Mouse (Mus musculus) heart, postnatal 0 days (tissue): ENCODE measurements around the gene Nps. TPM values are rescaled to one million over a fixed set of nuclear protein-coding genes. Genes with fewer than 3 reads are reported as not detected.

ENCODE experiments used
- ATAC-seq: fragments of 200-750 bp; cut with Nextera tagmentation; 2 replicates; pipeline ENCODE4 v1.8.0; 2017; ENCODE audit warnings: low read depth, moderate number of reproducible peaks, moderate library complexity; ENCODE audit not compliant: insufficient read depth
- DNase-seq: peaks from one replicate; pipeline ENCODE4 v3.0.0-alpha.2; 2016; ENCODE audit warnings: low spot score
- H3K27ac ChIP-seq: fragments of 300-500 bp; sonication (generic); 2 replicates; pipeline ENCODE4 v1.5.1; 2014; ENCODE audit warnings: low read depth, mild to moderate bottlenecking
- H3K27me3 ChIP-seq: fragments of 300-500 bp; sonication (generic); 2 replicates; pipeline ENCODE4 v1.6.1; 2014; ENCODE audit warnings: low read length, mixed read lengths; ENCODE audit not compliant: control insufficient read depth, insufficient read depth
- H3K36me3 ChIP-seq: fragments of 300-500 bp; sonication (generic); replicated peaks from 2 replicates; pipeline ENCODE4 v1.6.1; 2014; ENCODE audit warnings: low read length, mixed read lengths; ENCODE audit not compliant: control insufficient read depth, insufficient read depth
- H3K4me1 ChIP-seq: fragments of 300-500 bp; sonication (generic); 2 replicates; pipeline ENCODE4 v1.6.1; 2014; ENCODE audit warnings: antibody characterized with exemption; ENCODE audit not compliant: control insufficient read depth, insufficient read depth
- H3K4me2 ChIP-seq: fragments of 300-500 bp; sonication (generic); 2 replicates; pipeline ENCODE4 v1.6.1; 2014; ENCODE audit warnings: low read depth, mild to moderate bottlenecking, low read length, moderate library complexity
- H3K4me3 ChIP-seq: fragments of 300-500 bp; sonication (generic); 2 replicates; pipeline ENCODE4 v1.5.1; 2014; ENCODE audit warnings: low read depth, low read length
- H3K9ac ChIP-seq: fragments of 300-500 bp; sonication (generic); replicated peaks from 2 replicates; pipeline ENCODE4 v1.6.1; 2014; ENCODE audit warnings: low read depth, low read length, mixed read lengths
- H3K9me3 ChIP-seq: fragments of 300-500 bp; sonication (generic); replicated peaks from 2 replicates; pipeline ENCODE4 v1.6.1; 2016; ENCODE audit warnings: low read length; ENCODE audit not compliant: control insufficient read depth
- CTCF ChIP-seq: IDR thresholded peaks from 2 replicates; pipeline ENCODE4 v1.5.1; 2016; ENCODE audit warnings: antibody characterized with exemption, control low read depth, low read depth
- EP300 ChIP-seq: IDR thresholded peaks from 2 replicates; pipeline ENCODE4 v1.6.1; 2016; ENCODE audit warnings: antibody characterized with exemption, low read depth
- WGBS: fragments of 180-500 bp; shearing (Covaris S2); extraction: QIAGEN DNeasy Blood & Tissue Kit; methylation state at CpG from one replicate; pipeline ENCODE4 v1.1.7; 2014; 5-methylcytosine and 5-hydroxymethylcytosine counted together
- polyA plus RNA-seq: library from polyadenylated mRNA; unstranded; fragments of >200 nt; fragmentation: Nextera tagmentation; extraction: Ambion mirVana; gene quantifications from 2 replicates; pipeline ENCODE4 v1.2.1, GENCODE M21; 2015
- total RNA-seq: library from RNA; depleted of rRNA; stranded (reverse); fragments of >200 nt; gene quantifications from 2 replicates; pipeline ENCODE4 v1.2.3, GENCODE M21; 2014; ENCODE audit warnings: low replicate concordance; rRNA removed

Gene Nps
- total and polyA plus RNA-seq, 2 experiments from 2014 or later, result 0.14 TPM; not detected in 1

DNA sequence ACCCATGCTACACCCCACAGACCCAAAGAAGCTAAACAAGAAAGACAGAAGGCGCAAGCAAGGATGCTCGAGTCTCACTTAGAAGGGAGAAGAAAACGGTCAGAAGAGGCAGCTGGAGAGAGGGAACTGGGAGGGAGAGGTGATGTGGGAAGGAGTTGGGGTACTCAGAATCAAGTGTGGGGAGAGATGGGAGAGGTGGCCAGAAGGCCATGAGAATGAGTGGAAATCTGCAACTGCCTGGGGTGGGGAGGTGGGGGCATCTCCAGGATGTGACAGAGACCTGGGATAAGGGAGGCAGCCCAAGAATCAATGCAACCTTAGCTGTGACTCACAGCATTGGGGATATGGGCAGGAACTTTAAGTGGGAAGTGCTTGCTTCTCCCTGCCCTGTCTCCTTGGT lies 31.5 kb downstream of the Nps start:
- ATAC-seq (no peak), DNase-seq (no peak)
- Histone ChIP-seq H3K36me3 (no peaks in the 10 kb centered on the region), H3K27me3 (no peaks in the 10 kb centered on the region), H3K4me3 (no peak overlapping the region), H3K4me2 (no peak overlapping the region), H3K4me1 (no peaks in the 10 kb centered on the region), H3K27ac (no peak overlapping the region), H3K9me3 (no peaks in the 10 kb centered on the region), H3K9ac (no peak overlapping the region)
- no peak for TF ChIP-seq EP300
- no peak for TF ChIP-seq CTCF
- WGBS, result 77% methylated on average over 3 of the region's 3 CpGs

GRCm38 (mm10) chr7:135291646-135292236 lies 33.2 kb downstream of the Nps start:
- no peaks in the 10 kb centered on the region for H3K9me3 ChIP-seq
- no peaks in the 10 kb centered on the region for H3K4me1 ChIP-seq
- 66% methylated on average over 15 of the region's 15 CpGs for WGBS
- no peak overlapping the region for H3K27ac ChIP-seq
- no peak overlapping the region for H3K9ac ChIP-seq
- TF ChIP-seq EP300 (no peak), CTCF (no peak)
- DNase-seq (no peak), ATAC-seq (no peak)
- no peak overlapping the region for H3K4me2 ChIP-seq
- no peak overlapping the region for H3K4me3 ChIP-seq
- no peaks in the 10 kb centered on the region for H3K27me3 ChIP-seq
- no peaks in the 10 kb centered on the region for H3K36me3 ChIP-seq

DNA sequence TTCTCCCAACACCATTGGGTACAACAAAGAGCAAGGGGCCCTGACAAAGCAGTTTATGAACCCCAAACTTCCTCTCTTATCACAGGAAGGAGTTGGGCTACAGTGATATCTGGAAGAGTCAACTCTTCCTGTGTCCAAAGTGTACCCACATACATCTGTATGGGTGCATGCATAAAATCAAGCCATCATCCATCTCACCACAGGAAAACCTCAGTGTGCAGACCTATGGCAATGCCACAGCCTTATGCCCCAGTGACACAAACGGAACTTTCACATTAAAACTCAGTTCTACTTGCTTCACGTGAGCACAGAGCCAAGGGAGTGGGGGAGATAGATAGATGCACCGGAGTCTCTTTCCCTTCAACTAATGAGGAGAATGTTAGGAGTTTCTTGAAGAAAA lies 36.0 kb downstream of the Nps start:
- no peaks in the 10 kb centered on the region for H3K27me3 ChIP-seq
- ATAC-seq (no peak), DNase-seq (no peak)
- no peaks in the 10 kb centered on the region for H3K9me3 ChIP-seq
- no peak overlapping the region for H3K9ac ChIP-seq
- no peak for TF ChIP-seq EP300
- TF ChIP-seq CTCF, result no peak
- no peak overlapping the region for H3K27ac ChIP-seq
- 70% methylated on average over 3 of the region's 3 CpGs for WGBS
- no peaks in the 10 kb centered on the region for H3K4me1 ChIP-seq
- no peaks in the 10 kb centered on the region for H3K36me3 ChIP-seq
- H3K4me2 ChIP-seq, result no peak overlapping the region
- H3K4me3 ChIP-seq, result no peak overlapping the region

- no peaks in the 10 kb centered on the region for H3K4me1 ChIP-seq
- H3K9me3 ChIP-seq, result no peaks in the 10 kb centered on the region
- H3K27ac ChIP-seq, result no peak overlapping the region
- no peak for TF ChIP-seq CTCF
- no peak for TF ChIP-seq EP300
- H3K36me3 ChIP-seq, result no peaks in the 10 kb centered on the region
- no peak overlapping the region for H3K9ac ChIP-seq
- WGBS, result 68% methylated on average over 2 of the region's 2 CpGs
- H3K27me3 ChIP-seq, result no peaks in the 10 kb centered on the region
- ATAC-seq (no peak), DNase-seq (no peak)
- H3K4me2 ChIP-seq, result no peak overlapping the region
- H3K4me3 ChIP-seq, result no peak overlapping the region
Observed at GRCm38 (mm10) chr7:135304496-135304895, 46.0 kb downstream of the Nps start.

Other genes with a start within 250 kb of the Nps start
- gene Foxi2, start 151.6 kb downstream of the Nps start, total RNA-seq, result not detected in 2 replicates
- not detected in 2 replicates for gene Foxi2, start 151.6 kb downstream of the Nps start, polyA plus RNA-seq